Mouse (Mus musculus): ENCODE measurements around the gene Ice1. TPM values are rescaled to one million over a fixed set of nuclear protein-coding genes. Genes with fewer than 3 reads are reported as not detected.

Gene Ice1
- polyA plus RNA-seq, 1 experiment from 2014 or later: 15.8 TPM

DNA sequence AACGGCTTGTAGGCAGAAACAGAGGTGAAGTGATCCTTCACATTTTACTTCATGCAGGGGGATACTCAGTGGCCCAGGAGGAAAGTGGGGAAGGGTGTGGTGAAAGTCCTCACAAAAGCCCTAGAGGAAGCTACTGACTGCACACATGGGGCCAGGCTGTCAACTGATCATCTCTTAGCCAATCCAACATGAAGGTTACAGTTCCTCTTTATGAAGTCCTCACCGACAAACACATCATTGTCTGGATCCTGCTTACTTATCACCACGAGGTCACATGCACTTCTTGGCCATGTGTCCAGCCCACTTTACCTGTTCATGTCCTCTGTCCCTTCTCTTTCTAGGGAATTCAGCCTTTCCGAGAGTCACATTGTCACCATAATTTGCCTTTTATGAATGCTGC is 22.3 kb upstream of the Ice1 start:
- H3K4me1 ChIP-seq (replicated peaks; ENCODE audit: control insufficient read depth, insufficient read depth, low read length): peaks cover 2% of the 10 kb centered on the region
- no peak overlapping the region for H3K27ac ChIP-seq (ENCODE audit: low read length)
- no peaks in the 10 kb centered on the region; the same call in 1 of the 2 replicates for H3K27me3 ChIP-seq (ENCODE audit: control insufficient read depth, insufficient read depth, low read depth, low read length)
- 65% methylated on average over 4 of the region's 4 CpGs for WGBS
- no peak for ATAC-seq (ENCODE audit: low read depth)
- no peaks in the 10 kb centered on the region for H3K36me3 ChIP-seq (ENCODE audit: control insufficient read depth, insufficient read depth, low read length)
- H3K9me3 ChIP-seq (ENCODE audit: control insufficient read depth, low read length): no peaks in the 10 kb centered on the region
- H3K9ac ChIP-seq (ENCODE audit: low read length): no peak overlapping the region
- H3K4me3 ChIP-seq (ENCODE audit: low read length): no peak overlapping the region
- H3K4me2 ChIP-seq (ENCODE audit: low read depth, low read length): no peak overlapping the region

DNA sequence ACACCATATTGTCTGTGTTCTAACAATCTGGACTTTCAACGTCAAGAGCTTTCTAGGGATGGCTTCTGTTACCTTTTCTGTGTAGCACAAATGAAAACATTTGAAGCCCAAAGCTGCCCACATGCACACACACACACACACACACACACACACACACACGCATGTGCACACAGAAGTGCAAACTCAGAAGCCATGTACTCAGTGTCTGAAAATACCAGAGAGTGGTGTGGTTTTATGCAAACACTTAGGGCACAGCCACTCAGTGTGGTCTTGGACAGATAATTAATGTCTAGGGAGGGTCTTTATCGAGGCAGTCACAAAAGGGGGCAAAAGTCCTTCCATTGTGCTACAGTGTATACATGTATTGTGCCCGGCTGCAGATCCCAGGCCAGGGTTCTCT is 19.3 kb upstream of the Ice1 start:
- no peaks in the 10 kb centered on the region for H3K36me3 ChIP-seq (ENCODE audit: control insufficient read depth, insufficient read depth, low read length)
- 38% methylated on average over 4 of the region's 4 CpGs for WGBS
- no peak overlapping the region for H3K4me2 ChIP-seq (ENCODE audit: low read depth, low read length)
- no peak overlapping the region for H3K4me3 ChIP-seq (ENCODE audit: low read length)
- no peaks in the 10 kb centered on the region; the same call in 1 of the 2 replicates for H3K27me3 ChIP-seq (ENCODE audit: control insufficient read depth, insufficient read depth, low read depth, low read length)
- peaks cover 12% of the 10 kb centered on the region for H3K4me1 ChIP-seq (replicated peaks; ENCODE audit: control insufficient read depth, insufficient read depth, low read length)
- ATAC-seq (ENCODE audit: low read depth): no peak; the same call in 1 of the 2 replicates
- no peak overlapping the region for H3K9ac ChIP-seq (ENCODE audit: low read length)
- H3K27ac ChIP-seq (ENCODE audit: low read length): no peak overlapping the region
- H3K9me3 ChIP-seq (ENCODE audit: control insufficient read depth, low read length): no peaks in the 10 kb centered on the region

DNA sequence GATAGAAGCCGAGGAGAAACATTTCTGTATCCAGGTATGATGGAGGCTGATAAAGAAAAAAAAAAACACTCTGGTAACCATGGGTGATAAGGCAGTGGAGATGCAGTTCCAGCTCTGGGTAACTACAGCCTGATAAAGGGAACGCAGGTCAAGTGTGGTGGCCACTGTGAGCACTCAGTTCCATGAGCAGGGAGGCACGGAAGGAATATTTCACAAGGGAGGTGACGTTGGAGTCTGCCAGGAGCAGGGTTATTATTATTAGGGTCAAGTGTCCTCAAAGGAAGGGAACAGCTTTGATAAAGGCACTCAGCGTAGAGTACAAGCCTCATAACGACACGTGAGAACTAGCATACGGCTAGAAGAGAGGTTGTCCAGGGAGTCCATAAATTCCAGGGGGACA is 18.9 kb upstream of the Ice1 start:
- no peaks in the 10 kb centered on the region for H3K9me3 ChIP-seq (ENCODE audit: control insufficient read depth, low read length)
- H3K4me1 ChIP-seq (replicated peaks; ENCODE audit: control insufficient read depth, insufficient read depth, low read length): peaks cover 12% of the 10 kb centered on the region
- no peak overlapping the region for H3K4me3 ChIP-seq (ENCODE audit: low read length)
- no peaks in the 10 kb centered on the region; the same call in 1 of the 2 replicates for H3K27me3 ChIP-seq (ENCODE audit: control insufficient read depth, insufficient read depth, low read depth, low read length)
- no peak overlapping the region for H3K27ac ChIP-seq (ENCODE audit: low read length)
- 43% methylated on average over 8 of the region's 8 CpGs for WGBS
- peak; percentile 74 for ATAC-seq (ENCODE audit: low read depth)
- no peak overlapping the region for H3K4me2 ChIP-seq (ENCODE audit: low read depth, low read length)
- H3K9ac ChIP-seq (ENCODE audit: low read length): no peak overlapping the region
- H3K36me3 ChIP-seq (ENCODE audit: control insufficient read depth, insufficient read depth, low read length): no peaks in the 10 kb centered on the region

DNA sequence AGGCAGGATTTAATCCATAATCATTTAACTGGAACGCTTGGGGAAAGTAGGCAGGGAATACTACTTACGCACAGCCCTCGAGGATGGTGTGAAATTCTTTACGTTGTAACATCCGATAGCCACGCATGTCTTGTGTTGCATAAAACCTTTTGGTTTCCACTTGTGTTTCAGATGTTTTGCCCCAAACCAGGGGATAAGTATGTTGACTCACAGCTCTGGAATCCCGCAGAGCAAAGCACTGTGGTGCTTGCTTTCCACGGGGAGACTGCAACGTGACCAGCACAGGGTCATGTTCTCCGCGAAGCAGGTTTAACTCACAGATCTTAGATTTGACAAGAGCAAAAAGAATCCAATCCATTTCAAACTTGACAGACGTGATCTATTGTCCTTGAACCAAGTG is 18.1 kb upstream of the Ice1 start:
- WGBS: 37% methylated on average over 12 of the region's 12 CpGs
- no peaks in the 10 kb centered on the region for H3K9me3 ChIP-seq (ENCODE audit: control insufficient read depth, low read length)
- peak; percentile 24; the same call in 1 of the 2 replicates for ATAC-seq (ENCODE audit: low read depth)

GRCm38 (mm10) chr13:70654091-70654770 is 16.8 kb upstream of the Ice1 start:
- H3K4me2 ChIP-seq (ENCODE audit: low read depth, low read length): no peak overlapping the region
- peak overlapping the region; percentile 73 for H3K27ac ChIP-seq (ENCODE audit: low read length)
- no peak overlapping the region for H3K4me3 ChIP-seq (ENCODE audit: low read length)
- H3K9me3 ChIP-seq (ENCODE audit: control insufficient read depth, low read length): no peaks in the 10 kb centered on the region
- 17% methylated on average over 5 of the region's 5 CpGs for WGBS
- no peaks in the 10 kb centered on the region; the same call in 1 of the 2 replicates for H3K27me3 ChIP-seq (ENCODE audit: control insufficient read depth, insufficient read depth, low read depth, low read length)
- no peaks in the 10 kb centered on the region for H3K36me3 ChIP-seq (ENCODE audit: control insufficient read depth, insufficient read depth, low read length)
- H3K4me1 ChIP-seq (replicated peaks; ENCODE audit: control insufficient read depth, insufficient read depth, low read length): peaks cover 22% of the 10 kb centered on the region
- no peak overlapping the region for H3K9ac ChIP-seq (ENCODE audit: low read length)
- peak; percentile 52 for ATAC-seq (ENCODE audit: low read depth)

More for the DNA sequence above, 18.1 kb upstream of the Ice1 start:
- no peaks in the 10 kb centered on the region; the same call in 1 of the 2 replicates for H3K27me3 ChIP-seq (ENCODE audit: control insufficient read depth, insufficient read depth, low read depth, low read length)
- no peaks in the 10 kb centered on the region for H3K36me3 ChIP-seq (ENCODE audit: control insufficient read depth, insufficient read depth, low read length)
- no peak overlapping the region for H3K27ac ChIP-seq (ENCODE audit: low read length)
- H3K4me3 ChIP-seq (ENCODE audit: low read length): no peak overlapping the region
- H3K9ac ChIP-seq (ENCODE audit: low read length): no peak overlapping the region
- H3K4me2 ChIP-seq (ENCODE audit: low read depth, low read length): no peak overlapping the region
- peaks cover 15% of the 10 kb centered on the region for H3K4me1 ChIP-seq (replicated peaks; ENCODE audit: control insufficient read depth, insufficient read depth, low read length)

DNA sequence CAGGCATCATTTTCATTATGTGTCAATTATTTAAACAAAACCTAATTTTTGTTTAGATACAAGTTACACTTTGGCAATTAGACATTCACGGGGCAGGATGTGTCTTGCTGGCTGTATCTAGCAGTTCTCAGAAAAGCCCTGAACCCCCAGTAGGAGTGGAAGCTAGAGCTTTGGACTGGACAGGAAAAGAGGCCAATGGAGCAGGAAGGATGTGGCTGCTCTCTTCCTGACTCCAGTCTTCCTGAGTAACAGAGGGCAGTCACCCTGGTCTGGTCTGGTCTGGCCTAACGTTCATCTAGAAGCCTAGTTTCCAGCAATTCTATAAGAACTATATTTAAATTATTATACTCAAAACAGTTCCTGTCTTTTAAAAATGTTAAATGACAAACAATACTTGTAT is 16.0 kb upstream of the Ice1 start:
- Histone ChIP-seq H3K27ac (ENCODE audit: low read length) (no peak overlapping the region), H3K4me2 (ENCODE audit: low read depth, low read length) (no peak overlapping the region), H3K4me3 (ENCODE audit: low read length) (no peak overlapping the region), H3K27me3 (ENCODE audit: control insufficient read depth, insufficient read depth, low read depth, low read length) (no peaks in the 10 kb centered on the region; the same call in 1 of the 2 replicates), H3K9ac (ENCODE audit: low read length) (no peak overlapping the region), H3K4me1 (replicated peaks; ENCODE audit: control insufficient read depth, insufficient read depth, low read length) (peaks cover 22% of the 10 kb centered on the region), H3K36me3 (ENCODE audit: control insufficient read depth, insufficient read depth, low read length) (no peaks in the 10 kb centered on the region), H3K9me3 (ENCODE audit: control insufficient read depth, low read length) (no peaks in the 10 kb centered on the region)
- WGBS: 62% methylated on average over 2 of the region's 2 CpGs
- ATAC-seq (ENCODE audit: low read depth): no peak

DNA sequence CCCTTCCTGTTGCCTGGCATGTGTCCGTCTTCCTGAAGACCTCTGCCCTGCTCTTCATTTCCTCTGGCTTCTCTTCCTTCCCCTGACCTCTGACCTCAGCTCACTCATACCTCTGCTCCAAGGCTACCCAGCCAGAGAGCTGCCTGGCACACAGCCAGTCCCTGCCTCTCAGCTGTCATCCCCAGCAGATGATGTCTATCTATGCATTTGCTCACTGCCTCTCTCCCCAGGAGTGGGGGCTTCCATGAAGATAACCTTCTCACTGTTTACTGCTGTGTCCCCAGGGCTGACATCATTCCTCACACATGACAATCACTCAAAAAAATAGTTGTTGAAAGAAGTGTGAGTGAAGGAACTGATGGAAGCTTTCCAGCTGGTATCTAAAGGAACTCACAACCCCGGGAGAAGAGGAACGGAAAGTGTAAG is 12.6 kb upstream of the Ice1 start:
- Histone ChIP-seq H3K9me3 (ENCODE audit: control insufficient read depth, low read length) (no peaks in the 10 kb centered on the region), H3K4me1 (replicated peaks; ENCODE audit: control insufficient read depth, insufficient read depth, low read length) (peaks cover 27% of the 10 kb centered on the region), H3K4me3 (ENCODE audit: low read length) (no peak overlapping the region), H3K9ac (ENCODE audit: low read length) (no peak overlapping the region), H3K4me2 (ENCODE audit: low read depth, low read length) (no peak overlapping the region), H3K27ac (ENCODE audit: low read length) (peak overlapping the region; percentile 5; the same call in 1 of the 2 replicates), H3K36me3 (ENCODE audit: control insufficient read depth, insufficient read depth, low read length) (no peaks in the 10 kb centered on the region), H3K27me3 (ENCODE audit: control insufficient read depth, insufficient read depth, low read depth, low read length) (no peaks in the 10 kb centered on the region)
- peak; percentile 78 for ATAC-seq (ENCODE audit: low read depth)
- WGBS: 36% methylated on average over 3 of the region's 3 CpGs

GRCm38 (mm10) chr13:70645968-70646505 is 8.6 kb upstream of the Ice1 start:
- no peak for ATAC-seq (ENCODE audit: low read depth)
- Histone ChIP-seq H3K27me3 (ENCODE audit: control insufficient read depth, insufficient read depth, low read depth, low read length) (no peaks in the 10 kb centered on the region), H3K9ac (ENCODE audit: low read length) (no peak overlapping the region; the same call in 1 of the 2 replicates), H3K36me3 (ENCODE audit: control insufficient read depth, insufficient read depth, low read length) (no peaks in the 10 kb centered on the region), H3K9me3 (ENCODE audit: control insufficient read depth, low read length) (no peaks in the 10 kb centered on the region), H3K4me3 (ENCODE audit: low read length) (no peak overlapping the region), H3K4me1 (replicated peaks; ENCODE audit: control insufficient read depth, insufficient read depth, low read length) (peaks cover 14% of the 10 kb centered on the region), H3K4me2 (ENCODE audit: low read depth, low read length) (no peak overlapping the region), H3K27ac (ENCODE audit: low read length) (no peak overlapping the region)
- WGBS: 20% methylated on average over 10 of the region's 10 CpGs

DNA sequence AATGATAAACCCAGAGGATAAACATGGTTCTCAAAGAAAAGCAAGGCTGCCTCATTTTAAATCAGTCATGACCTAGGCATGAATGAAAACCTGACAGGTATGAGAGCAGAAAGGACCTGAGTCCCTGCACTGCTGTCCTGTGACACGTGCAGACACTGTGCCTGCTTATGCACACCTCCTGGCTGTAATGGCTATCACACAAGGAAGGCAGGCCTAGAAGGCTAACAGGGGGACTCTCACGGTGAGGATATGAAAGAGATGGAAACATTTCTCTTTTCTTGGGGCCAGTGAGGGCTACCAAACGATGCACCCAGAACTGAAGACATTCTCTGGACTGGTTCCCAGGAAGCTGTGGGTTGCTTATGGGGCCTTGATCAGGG is 6.6 kb upstream of the Ice1 start:
- Histone ChIP-seq H3K36me3 (ENCODE audit: control insufficient read depth, insufficient read depth, low read length) (no peaks in the 10 kb centered on the region), H3K9me3 (ENCODE audit: control insufficient read depth, low read length) (no peaks in the 10 kb centered on the region), H3K4me1 (replicated peaks; ENCODE audit: control insufficient read depth, insufficient read depth, low read length) (peaks cover 5% of the 10 kb centered on the region), H3K27ac (ENCODE audit: low read length) (no peak overlapping the region), H3K4me3 (ENCODE audit: low read length) (no peak overlapping the region), H3K4me2 (ENCODE audit: low read depth, low read length) (no peak overlapping the region), H3K9ac (ENCODE audit: low read length) (no peak overlapping the region), H3K27me3 (ENCODE audit: control insufficient read depth, insufficient read depth, low read depth, low read length) (no peaks in the 10 kb centered on the region)
- WGBS: 43% methylated on average over 3 of the region's 3 CpGs
- ATAC-seq (ENCODE audit: low read depth): peak; percentile 21; the same call in 1 of the 2 replicates
